Comparison of ENCODE assay signal across 12 mouse cellular contexts in genomic region chr7:84026090-84026489, GRCm38 (mm10).
DNase-seq lines count a peak whose midpoint lies in the region; ATAC-seq and TF ChIP-seq lines count a peak whose summit lies in the region.
"Had no signal": no experiment of that assay in that cellular context is flagged by ENCODE, and none has a peak within 500 bp of the region (broad histone marks: within the 10 kb centered on the region; RNA-seq: fewer than 3 reads in every experiment).

No protein-coding gene starts in this region.

- intact Hi-C loops in gastrocnemius, postnatal 14 days (cut with DNase I; ENCODE audit: low total_unique reads) = no loop called here
- intact Hi-C loops in gastrocnemius, postnatal 36 days (cut with DNase I) = no loop called here

- DNase-seq in gastrocnemius, postnatal 14 days = peak; percentile 24
- DNase-seq in gastrocnemius, postnatal 36 days = no peak
- DNase-seq in lung, postnatal 0 days (ENCODE audit: low spot score) = peak; percentile 8
- no peak for DNase-seq in lung, postnatal 14 days
- DNase-seq in cerebellum, postnatal 36 days = peak; percentile 79 to 85
- peak; percentile 80 for DNase-seq in stomach, postnatal 0 days (ENCODE audit: low spot score)
- DNase-seq in natural killer cell, adult 2 months (ENCODE audit: low spot score in 2 of 2) = no peak
- DNase-seq in layer of hippocampus, postnatal 25 days (ENCODE audit: extremely low spot score in 1 of 2, low spot score in 1 of 2) = no peak
- DNase-seq: adrenal gland, adult 2 months; heart, adult 2 months; liver, postnatal 0 days had no signal

- WGBS in lung, postnatal 0 days = 41% methylated on average over 4 of the region's 4 CpGs
- 64% methylated on average over 4 of the region's 4 CpGs for WGBS in stomach, postnatal 0 days

- no peak overlapping the region for H3K9ac ChIP-seq in lung, postnatal 0 days (replicated peaks; ENCODE audit: low read depth)
- no peak overlapping the region for H3K9ac ChIP-seq in stomach, postnatal 0 days (ENCODE audit: low read length)
- H3K9ac ChIP-seq: liver, postnatal 0 days had no signal

- TF ChIP-seq CTCF in lung, postnatal 0 days (IDR thresholded peaks at IDR 0.05) = no peak
- no peak for TF ChIP-seq CTCF in stomach, postnatal 0 days (IDR thresholded peaks at IDR 0.05; ENCODE audit: low read depth)

- no peak overlapping the region for H3K27ac ChIP-seq in lung, postnatal 0 days (ENCODE audit: low read length)
- no peak overlapping the region for H3K27ac ChIP-seq in stomach, postnatal 0 days (replicated peaks)
- H3K27ac ChIP-seq: heart, adult 2 months had no signal

- H3K4me3 ChIP-seq in lung, postnatal 0 days (ENCODE audit: low read depth, low read length) = no peak overlapping the region
- H3K4me3 ChIP-seq in stomach, postnatal 0 days (ENCODE audit: low read depth, low read length) = no peak overlapping the region
- H3K4me3 ChIP-seq: heart, adult 2 months had no signal

- TF ChIP-seq EP300 in lung, postnatal 0 days (IDR thresholded peaks at IDR 0.05) = no peak
- no peak for TF ChIP-seq EP300 in stomach, postnatal 0 days (optimal IDR thresholded peaks at IDR 0.05)

- no peaks in the 10 kb centered on the region for H3K36me3 ChIP-seq in lung, postnatal 0 days (ENCODE audit: insufficient read depth, low read length)
- H3K36me3 ChIP-seq in stomach, postnatal 0 days (ENCODE audit: control insufficient read depth, insufficient read depth, low read length) = no peaks in the 10 kb centered on the region

- H3K4me2 ChIP-seq in lung, postnatal 0 days (replicated peaks; ENCODE audit: low read depth, low read length) = no peak overlapping the region
- H3K4me2 ChIP-seq in stomach, postnatal 0 days (replicated peaks; ENCODE audit: low read depth) = no peak overlapping the region

- H3K27me3 ChIP-seq in lung, postnatal 0 days (replicated peaks; ENCODE audit: insufficient read depth, low read length) = no peaks in the 10 kb centered on the region
- H3K27me3 ChIP-seq in stomach, postnatal 0 days (ENCODE audit: control insufficient read depth, insufficient read depth, low read length) = no peaks in the 10 kb centered on the region
- H3K27me3 ChIP-seq: Patski had no signal

- H3K4me1 ChIP-seq in lung, postnatal 0 days (ENCODE audit: insufficient read depth, low read depth, low read length) = no peaks in the 10 kb centered on the region; the same call in 1 of the 2 replicates
- H3K4me1 ChIP-seq in stomach, postnatal 0 days (replicated peaks; ENCODE audit: control insufficient read depth, insufficient read depth) = peaks cover 6% of the 10 kb centered on the region

- ATAC-seq in lung, postnatal 0 days = no peak
- ATAC-seq in stomach, postnatal 0 days (ENCODE audit: low FRiP score, low TSS enrichment) = 0 out of 2 replicates have a peak, but pooled peaks have one; percentile 27
- ATAC-seq: liver, postnatal 0 days; Patski had no signal

- no peaks in the 10 kb centered on the region for H3K9me3 ChIP-seq in lung, postnatal 0 days (ENCODE audit: low read length)
- H3K9me3 ChIP-seq in stomach, postnatal 0 days (ENCODE audit: control insufficient read depth, low read length) = no peaks in the 10 kb centered on the region

Comparison
In these comparisons a context has a peak if more than half of its experiments do, and no peak if none do; other contexts are left out.
1. DNase-seq: peak in gastrocnemius, postnatal 14 days (single experiment), lung, postnatal 0 days (single experiment), cerebellum, postnatal 36 days (2 of 2) and stomach, postnatal 0 days (single experiment); none in gastrocnemius, postnatal 36 days (0 of 2), lung, postnatal 14 days (single experiment), natural killer cell, adult 2 months (0 of 2) and layer of hippocampus, postnatal 25 days (0 of 2).